Mouse (Mus musculus) layer of hippocampus, adult 18-20 months (tissue): ENCODE data around the gene Ttc24. TPM values are rescaled to one million over a fixed set of nuclear protein-coding genes. Genes with fewer than 3 reads are reported as not detected.
A peak's percentile ranks its signal among the peaks of the same experiment; 100 is the strongest.

Experiments
- DNase-seq, 2 experiments: peaks; one replicate each; pipeline ENCODE4 v3.0.0; 2022; ENCODE audit warnings: low spot score in 2 of 2
- total RNA-seq, 2 experiments: library from RNA; stranded (reverse); gene quantifications; 2 replicates each; pipeline ENCODE4 v1.2.3; 2021

Gene Ttc24
- total RNA-seq, 2 experiments from 2014 or later: not detected

DNA sequence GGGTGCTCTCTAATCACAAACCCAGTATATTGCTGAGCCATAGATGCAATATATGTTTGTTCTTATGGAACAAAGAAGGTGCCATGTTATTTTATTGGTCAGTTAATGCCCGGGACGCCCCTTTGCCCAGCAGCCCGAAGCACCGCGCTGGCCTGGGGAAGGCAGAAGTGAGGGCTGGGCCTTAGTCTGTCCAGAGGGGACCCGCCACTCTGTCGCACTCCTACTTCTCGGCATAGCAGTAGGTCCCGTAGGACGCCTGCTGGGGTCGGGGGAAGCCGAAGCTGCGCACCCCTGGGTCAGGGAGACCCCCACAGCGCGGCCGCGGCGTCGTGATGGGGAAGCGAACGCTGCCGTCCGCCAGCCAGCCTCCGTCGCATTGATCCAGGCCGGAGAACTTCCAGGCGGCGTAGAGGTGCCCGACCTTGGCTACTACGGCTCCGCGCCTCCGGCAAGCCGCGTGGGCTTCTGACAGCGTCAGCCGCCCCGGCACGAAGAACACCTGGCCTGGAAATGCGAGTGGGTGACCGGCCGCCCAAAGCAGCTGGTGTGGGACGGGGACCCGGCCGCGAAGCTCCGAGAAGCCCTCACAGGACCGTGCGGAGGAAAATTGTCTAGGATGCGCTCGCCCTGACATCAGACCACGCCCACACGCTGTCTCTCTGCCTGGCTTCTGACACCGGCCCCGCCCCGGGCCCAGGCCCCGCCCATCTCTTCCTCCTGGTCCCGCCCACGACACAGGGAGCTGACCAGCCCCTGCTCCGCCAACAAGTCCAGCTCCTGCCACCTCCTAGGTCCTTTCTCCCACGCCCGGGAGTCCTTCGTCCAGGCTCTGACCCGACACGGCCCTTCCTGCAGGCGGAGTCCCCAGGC is 55.5 kb downstream of the Ttc24 start:
- peak; percentile 70 to 89 for DNase-seq

Other genes starting within 250 kb of the Ttc24 start
- gene Sh2d2a, start 231.5 kb downstream of the Ttc24 start, total RNA-seq: not detected
- gene Prcc, start 192.7 kb downstream of the Ttc24 start, total RNA-seq: 10 to 100 TPM; 56.0 to 61.0 TPM
- gene Hdgf, start 172.0 kb downstream of the Ttc24 start, total RNA-seq: 100 to 1,000 TPM; 144 to 153 TPM
- gene Mrpl24, start 158.8 kb downstream of the Ttc24 start, total RNA-seq: 10 to 100 TPM; 52.3 to 55.2 TPM
- gene Isg20l2, start 148.0 kb downstream of the Ttc24 start, total RNA-seq: 10 to 100 TPM; 13.9 to 15.1 TPM
- 10 to 100 TPM; 22.3 to 22.8 TPM for gene Rrnad1, start 147.6 kb downstream of the Ttc24 start, total RNA-seq
- 1 to 10 TPM; 1.4 to 2.6 TPM for gene Crabp2, start 129.6 kb downstream of the Ttc24 start, total RNA-seq
- gene Nes, start 107.2 kb downstream of the Ttc24 start, total RNA-seq: 1 to 10 TPM; 3.6 to 4.7 TPM
- gene Bcan, start 78.1 kb downstream of the Ttc24 start, total RNA-seq: 100 to 1,000 TPM; 281 to 298 TPM
- gene Hapln2, start 50.7 kb downstream of the Ttc24 start, total RNA-seq: 10 to 100 TPM; 33.0 to 33.4 TPM
- gene Gpatch4, start 35.2 kb downstream of the Ttc24 start, total RNA-seq: 10 to 100 TPM; 16.3 to 16.5 TPM
- 10 to 100 TPM; 81.9 to 82.9 TPM for gene Naxe, start 19.8 kb downstream of the Ttc24 start, total RNA-seq
- under 1 TPM; 0.13 to 0.22 TPM for gene Iqgap3, start 3.7 kb upstream of the Ttc24 start, total RNA-seq
- 100 to 1,000 TPM; 194 to 205 TPM for gene Mef2d, start 64.1 kb upstream of the Ttc24 start, total RNA-seq
- gene Rhbg, start 176.4 kb upstream of the Ttc24 start, total RNA-seq: not detected
- gene Gm38392, start 208.9 kb upstream of the Ttc24 start, total RNA-seq: under 1 TPM; 0.52 to 0.71 TPM
- 1 to 10 TPM; 2.7 to 3.9 TPM for gene Tsacc, start 218.7 kb upstream of the Ttc24 start, total RNA-seq
- gene Cct3, start 218.8 kb upstream of the Ttc24 start, total RNA-seq: 100 to 1,000 TPM; 186 to 189 TPM
- gene Glmp, start 246.7 kb upstream of the Ttc24 start, total RNA-seq: 10 to 100 TPM; 89.8 to 94.5 TPM